Mouse (Mus musculus) kidney, adult 11 months (tissue): ENCODE data around the gene Ptpra.
"Not testable (repeated sequence)": the region's sequence is repeated elsewhere in the genome, so short reads cannot be mapped to it uniquely, and the experiment has no call there.

Source experiments
- DNase-seq: peaks from one replicate; pipeline ENCODE4 v3.0.0; 2022

Gene Ptpra

GRCm38 (mm10) chr2:130491587-130491986 is 41.5 kb downstream of the Ptpra start:
- DNase-seq, result no peak

- DNase-seq, result not testable (repeated sequence)
These were observed 45.0 kb downstream of the Ptpra start for GRCm38 (mm10) chr2:130495114-130495513.

- DNase-seq, result no peak
These were observed 46.0 kb downstream of the Ptpra start for GRCm38 (mm10) chr2:130496037-130496436.

GRCm38 (mm10) chr2:130496931-130497330 is 46.9 kb downstream of the Ptpra start:
- DNase-seq, result no peak

GRCm38 (mm10) chr2:130499546-130499945 is 49.5 kb downstream of the Ptpra start:
- no peak for DNase-seq

- no peak for DNase-seq
These were observed 51.5 kb downstream of the Ptpra start for GRCm38 (mm10) chr2:130501556-130501955.

GRCm38 (mm10) chr2:130511616-130512015 is 61.5 kb downstream of the Ptpra start:
- DNase-seq, result not testable (repeated sequence)

GRCm38 (mm10) chr2:130513907-130514306 is 63.8 kb downstream of the Ptpra start:
- DNase-seq, result no peak

- no peak for DNase-seq
These were observed 65.7 kb downstream of the Ptpra start for GRCm38 (mm10) chr2:130515791-130516190.

- DNase-seq, result no peak
These were observed 71.8 kb downstream of the Ptpra start for GRCm38 (mm10) chr2:130521927-130522326.

- DNase-seq, result not testable (repeated sequence)
These were observed 75.4 kb downstream of the Ptpra start for GRCm38 (mm10) chr2:130525480-130525879.

GRCm38 (mm10) chr2:130528457-130528856 is 78.4 kb downstream of the Ptpra start:
- DNase-seq, result no peak

GRCm38 (mm10) chr2:130529290-130529689 is 79.2 kb downstream of the Ptpra start:
- DNase-seq, result no peak

- DNase-seq, result no peak
These were observed 79.8 kb downstream of the Ptpra start for GRCm38 (mm10) chr2:130529925-130530324.

GRCm38 (mm10) chr2:130532201-130532600 is 82.1 kb downstream of the Ptpra start:
- DNase-seq, result no peak

GRCm38 (mm10) chr2:130535017-130535416 is 84.9 kb downstream of the Ptpra start:
- no peak for DNase-seq

- no peak for DNase-seq
These were observed 86.8 kb downstream of the Ptpra start for GRCm38 (mm10) chr2:130536890-130537289.

GRCm38 (mm10) chr2:130538876-130539546 is 88.9 kb downstream of the Ptpra start:
- no peak for DNase-seq

GRCm38 (mm10) chr2:130540266-130540665 is 90.2 kb downstream of the Ptpra start:
- no peak for DNase-seq

GRCm38 (mm10) chr2:130546957-130547356 is 96.9 kb downstream of the Ptpra start:
- no peak for DNase-seq

GRCm38 (mm10) chr2:130554841-130555240 is 104.8 kb downstream of the Ptpra start:
- no peak for DNase-seq

- DNase-seq, result peak; percentile 27
These were observed 106.2 kb downstream of the Ptpra start for GRCm38 (mm10) chr2:130556292-130556691.

- DNase-seq, result no peak
These were observed 107.4 kb downstream of the Ptpra start for GRCm38 (mm10) chr2:130557462-130557861.

GRCm38 (mm10) chr2:130558015-130558414 is 107.9 kb downstream of the Ptpra start:
- DNase-seq, result no peak
